Mouse (Mus musculus) midbrain, embryonic 11.5 days (tissue): ENCODE measurements around the gene Gm14406. TPM values are rescaled to one million over a fixed set of nuclear protein-coding genes. Genes with fewer than 3 reads are reported as not detected.
"Not testable (repeated sequence)": the region's sequence is repeated elsewhere in the genome, so short reads cannot be mapped to it uniquely, and the experiment has no call there.

ENCODE experiments used
- ATAC-seq: fragments of 200-750 bp; cut with Nextera tagmentation; 2 replicates; pipeline ENCODE4 v1.8.0; 2017; ENCODE audit warnings: moderate TSS enrichment, moderate library complexity; ENCODE audit not compliant: low FRiP score
- DNase-seq: peaks from one replicate; pipeline ENCODE4 v3.0.0; 2015; ENCODE audit warnings: low spot score; ENCODE audit errors: missing footprints
- H3K27ac ChIP-seq: fragments of 300-500 bp; sonication (generic); 2 replicates; pipeline ENCODE4 v1.5.1; 2014; ENCODE audit warnings: low read depth, low read length
- H3K27me3 ChIP-seq: fragments of 300-500 bp; sonication (generic); 2 replicates; pipeline ENCODE4 v1.6.1; 2014; ENCODE audit warnings: mild to moderate bottlenecking, low read length, moderate library complexity, mixed read lengths; ENCODE audit not compliant: control insufficient read depth, insufficient read depth
- H3K36me3 ChIP-seq: fragments of 300-500 bp; sonication (generic); 2 replicates; pipeline ENCODE4 v1.6.1; 2014; ENCODE audit warnings: mild to moderate bottlenecking, low read length, moderate library complexity, mixed read lengths; ENCODE audit not compliant: control insufficient read depth, insufficient read depth
- H3K4me1 ChIP-seq: fragments of 300-500 bp; sonication (generic); 2 replicates; pipeline ENCODE4 v1.6.1; 2014; ENCODE audit warnings: low read length; ENCODE audit not compliant: control insufficient read depth, insufficient read depth
- H3K4me2 ChIP-seq: fragments of 300-500 bp; sonication (generic); 2 replicates; pipeline ENCODE4 v1.6.1; 2014; ENCODE audit warnings: mild to moderate bottlenecking, moderate library complexity
- H3K4me3 ChIP-seq: fragments of 300-500 bp; sonication (generic); 2 replicates; pipeline ENCODE4 v1.5.1; 2014; ENCODE audit warnings: low read depth, low read length
- H3K9ac ChIP-seq: fragments of 300-500 bp; sonication (generic); 2 replicates; pipeline ENCODE4 v1.6.1; 2014; ENCODE audit warnings: low read length
- H3K9me3 ChIP-seq: fragments of 300-500 bp; sonication (generic); 2 replicates; pipeline ENCODE4 v1.6.1; 2016; ENCODE audit warnings: low read length; ENCODE audit not compliant: control insufficient read depth
- WGBS: fragments of 180-500 bp; shearing (Covaris S2); extraction: QIAGEN DNeasy Blood & Tissue Kit; methylation state at CpG from one replicate; pipeline ENCODE4 v1.1.7; 2014; 5-methylcytosine and 5-hydroxymethylcytosine counted together
- polyA plus RNA-seq: library from polyadenylated mRNA; unstranded; fragments of >200 nt; fragmentation: Nextera tagmentation; extraction: Ambion mirVana; gene quantifications from 2 replicates; pipeline ENCODE4 v1.2.1, GENCODE M21; 2014

Gene Gm14406
- polyA plus RNA-seq: not detected in 2 replicates

DNA sequence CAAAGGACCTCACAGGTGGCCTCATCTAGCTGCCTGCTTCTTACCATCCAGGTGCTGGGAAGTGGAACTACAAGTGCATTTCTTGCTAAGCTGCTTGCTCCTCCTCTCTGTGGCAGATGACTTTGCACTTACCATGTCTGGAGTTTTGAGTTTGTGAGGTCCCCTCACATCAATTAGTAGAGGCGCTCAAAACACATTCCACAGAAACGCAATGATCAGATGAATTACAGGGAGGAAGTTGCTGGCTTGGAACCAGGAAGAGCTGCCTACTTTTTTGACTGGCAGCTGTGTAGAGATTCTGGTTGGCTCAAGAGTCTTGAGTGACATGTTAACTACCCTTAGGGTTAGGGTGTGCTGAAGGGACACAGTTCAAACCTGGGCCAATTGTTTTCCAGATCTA, at the start of gene Gm14406:
Gm14406 (minus strand) TSS at position 213 of the 400 bp plus-strand sequence.
- H3K4me1 ChIP-seq, DNase-seq, H3K27me3 ChIP-seq, H3K36me3 ChIP-seq, H3K9ac ChIP-seq, ATAC-seq, H3K27ac ChIP-seq, H3K9me3 ChIP-seq, H3K4me2 ChIP-seq, H3K4me3 ChIP-seq: not testable (repeated sequence)
- WGBS: 92% methylated on average over 2 of the region's 2 CpGs

DNA sequence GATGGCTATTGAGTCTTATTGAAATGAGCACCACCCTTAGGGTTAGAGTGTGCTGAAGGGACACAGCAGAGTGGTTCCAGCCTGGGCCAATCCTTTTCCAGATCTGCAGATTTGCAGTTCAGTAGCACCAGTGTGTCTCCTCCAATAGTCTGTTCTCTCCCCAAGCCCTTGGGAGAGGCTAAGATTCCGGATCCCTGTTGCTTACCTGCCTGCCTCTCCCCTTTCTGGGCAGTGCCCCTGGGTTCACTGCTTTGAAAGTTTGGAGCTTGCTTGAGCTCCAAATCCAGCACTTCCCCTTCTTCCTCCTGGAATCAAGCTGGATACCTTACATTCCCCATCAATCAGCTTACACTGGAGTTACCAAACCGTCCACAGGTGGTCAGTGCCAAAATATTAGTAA, 2.9 kb downstream of the Gm14406 start:
- 80% methylated on average over 1 of the region's 2 CpGs for WGBS

DNA sequence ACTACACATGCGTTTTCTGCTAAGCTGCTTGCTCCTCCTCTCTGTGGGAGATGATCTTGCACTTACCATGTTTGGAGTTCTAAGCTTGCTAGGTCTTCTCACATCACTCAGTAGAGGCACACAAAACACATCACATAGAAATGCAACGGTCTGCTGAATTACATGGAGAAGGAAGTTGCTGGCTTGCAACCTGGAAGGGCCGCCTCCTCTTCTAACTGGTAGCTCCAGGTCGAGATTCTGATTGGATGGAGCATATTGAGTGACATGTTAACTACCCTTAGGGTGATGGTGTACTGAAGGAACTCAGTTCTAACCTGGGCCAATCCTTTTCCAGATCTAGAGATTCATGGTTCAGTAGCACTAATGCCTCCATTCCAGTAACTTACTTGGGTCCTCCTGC, 18.6 kb downstream of the Gm14406 start:
- not testable (repeated sequence) for DNase-seq, H3K27me3 ChIP-seq

More for the DNA sequence above, 2.9 kb downstream of the Gm14406 start:
- H3K27me3 ChIP-seq, DNase-seq, H3K9ac ChIP-seq, H3K4me1 ChIP-seq, ATAC-seq, H3K27ac ChIP-seq, H3K4me3 ChIP-seq, H3K36me3 ChIP-seq, H3K9me3 ChIP-seq, H3K4me2 ChIP-seq: not testable (repeated sequence)

GRCm38 (mm10) chr2:177555261-177555660, 22.7 kb downstream of the Gm14406 start:
- WGBS: no CpG with 5 or more reads among the region's 1 CpGs

More for the DNA sequence above, 18.6 kb downstream of the Gm14406 start:
- ATAC-seq, H3K36me3 ChIP-seq, H3K4me3 ChIP-seq, H3K9me3 ChIP-seq, H3K9ac ChIP-seq, H3K4me2 ChIP-seq, H3K27ac ChIP-seq, H3K4me1 ChIP-seq: not testable (repeated sequence)
- WGBS: 72% methylated on average over 4 of the region's 4 CpGs

DNA sequence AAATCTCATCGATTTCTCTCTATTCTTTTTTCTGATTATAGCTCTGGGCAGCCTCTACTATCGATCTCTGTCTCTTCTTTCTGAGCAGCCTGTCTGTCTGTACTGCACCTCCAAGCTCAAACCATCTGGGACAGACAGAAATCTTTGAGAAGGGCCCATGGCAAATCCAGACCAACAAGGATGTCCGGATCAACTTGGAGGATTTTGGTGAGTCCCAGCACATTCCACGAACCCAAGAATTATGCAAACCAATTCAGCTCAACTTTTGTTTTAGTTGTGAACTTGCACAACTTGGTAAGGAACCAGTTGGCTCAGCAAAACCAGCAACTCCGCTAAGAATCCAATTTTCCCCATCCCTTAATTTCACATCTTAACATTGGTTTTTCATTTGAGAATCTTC, 40.3 kb downstream of the Gm14406 start:
- WGBS: 82% methylated on average over 5 of the region's 5 CpGs

More at GRCm38 (mm10) chr2:177555261-177555660, 22.7 kb downstream of the Gm14406 start:
- H3K27me3 ChIP-seq, H3K36me3 ChIP-seq, H3K4me1 ChIP-seq, H3K4me3 ChIP-seq, H3K27ac ChIP-seq, H3K4me2 ChIP-seq, DNase-seq, H3K9ac ChIP-seq, ATAC-seq, H3K9me3 ChIP-seq: not testable (repeated sequence)

DNA sequence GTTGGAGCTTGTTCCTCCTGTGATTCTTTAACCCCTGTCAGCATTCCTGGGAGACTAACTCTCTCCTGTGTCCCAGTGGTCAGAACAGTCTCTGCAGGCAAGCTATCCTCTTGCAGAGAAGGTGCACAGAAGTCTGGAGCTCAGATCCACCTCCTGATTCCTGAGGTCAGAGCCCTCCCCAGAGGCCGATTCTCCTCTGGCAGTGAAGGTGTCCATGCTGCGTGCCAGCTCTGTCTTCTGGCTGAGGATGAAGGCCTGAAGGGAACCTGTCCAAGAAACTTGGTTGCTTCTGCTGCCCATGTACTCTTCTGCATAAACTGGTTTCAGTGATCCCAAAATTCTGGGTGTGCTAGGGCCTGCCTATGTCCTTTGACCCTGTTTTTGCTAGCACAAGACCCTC, 40.9 kb downstream of the Gm14406 start:
- DNase-seq, H3K27ac ChIP-seq, H3K4me3 ChIP-seq, H3K9ac ChIP-seq, H3K36me3 ChIP-seq, H3K27me3 ChIP-seq, ATAC-seq, H3K9me3 ChIP-seq, H3K4me2 ChIP-seq, H3K4me1 ChIP-seq: not testable (repeated sequence)
- 87% methylated on average over 2 of the region's 2 CpGs for WGBS

More for the DNA sequence above, 40.3 kb downstream of the Gm14406 start:
- not testable (repeated sequence) for H3K4me2 ChIP-seq, H3K27me3 ChIP-seq, H3K9ac ChIP-seq, H3K27ac ChIP-seq, H3K4me1 ChIP-seq, ATAC-seq, H3K36me3 ChIP-seq, H3K9me3 ChIP-seq, H3K4me3 ChIP-seq, DNase-seq

GRCm38 (mm10) chr2:177535876-177536275, 42.1 kb downstream of the Gm14406 start:
- Histone ChIP-seq H3K4me3 (no peak overlapping the region), H3K36me3 (no peaks in the 10 kb centered on the region), H3K4me2 (no peak overlapping the region), H3K27me3 (no peaks in the 10 kb centered on the region), H3K4me1 (no peaks in the 10 kb centered on the region), H3K9ac (no peak overlapping the region), H3K9me3 (no peaks in the 10 kb centered on the region; the same call in 1 of the 2 replicates), H3K27ac (no peak overlapping the region)
- WGBS: 79% methylated on average over 9 of the region's 9 CpGs
- DNase-seq (no peak), ATAC-seq (no peak)

- not testable (repeated sequence) for H3K4me1 ChIP-seq, H3K9ac ChIP-seq, H3K36me3 ChIP-seq, H3K27me3 ChIP-seq, H3K27ac ChIP-seq, H3K9me3 ChIP-seq, ATAC-seq, H3K4me2 ChIP-seq, H3K4me3 ChIP-seq, DNase-seq
- 93% methylated on average over 16 of the region's 16 CpGs for WGBS
Measured at GRCm38 (mm10) chr2:177524171-177524570, 53.8 kb downstream of the Gm14406 start.

- not testable (repeated sequence) for H3K9ac ChIP-seq, H3K4me1 ChIP-seq, H3K4me3 ChIP-seq, H3K27ac ChIP-seq, H3K4me2 ChIP-seq, H3K9me3 ChIP-seq, ATAC-seq, DNase-seq, H3K36me3 ChIP-seq, H3K27me3 ChIP-seq
- 90% methylated on average over 6 of the region's 6 CpGs for WGBS
Measured at GRCm38 (mm10) chr2:177523674-177524073, 54.3 kb downstream of the Gm14406 start.
